Mouse (Mus musculus) frontal cortex, postnatal 25 days (tissue): ENCODE results near the gene Nudt3.

Source experiments
- DNase-seq, 2 experiments: peaks; one replicate each; pipeline ENCODE4 v3.0.0; 2022; ENCODE audit warnings: low spot score in 2 of 2

Nudt3 gene

GRCm38 (mm10) chr17:27603036-27603435 is 20.3 kb downstream of the Nudt3 start:
- no peak for DNase-seq

- DNase-seq: no peak
Observed at GRCm38 (mm10) chr17:27600869-27601268, 22.4 kb downstream of the Nudt3 start.

- no peak for DNase-seq
Observed at GRCm38 (mm10) chr17:27600286-27600685, 23.0 kb downstream of the Nudt3 start.

- DNase-seq: no peak
Observed at GRCm38 (mm10) chr17:27596376-27597190, 26.7 kb downstream of the Nudt3 start.

- no peak for DNase-seq
Observed at GRCm38 (mm10) chr17:27595659-27596375, 27.5 kb downstream of the Nudt3 start.

GRCm38 (mm10) chr17:27592565-27592910 is 30.8 kb downstream of the Nudt3 start:
- no peak for DNase-seq

- DNase-seq: no peak
Observed at GRCm38 (mm10) chr17:27591826-27592564, 31.3 kb downstream of the Nudt3 start.

GRCm38 (mm10) chr17:27588231-27588630 is 35.1 kb downstream of the Nudt3 start:
- DNase-seq: no peak

GRCm38 (mm10) chr17:27587252-27587651 is 36.0 kb downstream of the Nudt3 start:
- DNase-seq: no peak

- DNase-seq: no peak
Observed at GRCm38 (mm10) chr17:27586661-27587060, 36.6 kb downstream of the Nudt3 start.

- DNase-seq: no peak
Observed at GRCm38 (mm10) chr17:27583185-27583894, 40.0 kb downstream of the Nudt3 start.

GRCm38 (mm10) chr17:27580392-27581068 is 42.8 kb downstream of the Nudt3 start:
- DNase-seq: no peak

GRCm38 (mm10) chr17:27579816-27580215 is 43.5 kb downstream of the Nudt3 start:
- no peak for DNase-seq

GRCm38 (mm10) chr17:27578487-27578886 is 44.8 kb downstream of the Nudt3 start:
- DNase-seq: no peak

GRCm38 (mm10) chr17:27577468-27577867 is 45.8 kb downstream of the Nudt3 start:
- no peak for DNase-seq

- DNase-seq: no peak
Observed at GRCm38 (mm10) chr17:27576056-27576455, 47.2 kb downstream of the Nudt3 start.

GRCm38 (mm10) chr17:27575116-27575776 is 48.0 kb downstream of the Nudt3 start:
- no peak for DNase-seq

- DNase-seq: no peak
Observed at GRCm38 (mm10) chr17:27574470-27575115, 48.7 kb downstream of the Nudt3 start.

GRCm38 (mm10) chr17:27573772-27574320 is 49.4 kb downstream of the Nudt3 start:
- no peak for DNase-seq

- DNase-seq: no peak
Observed at GRCm38 (mm10) chr17:27571315-27571714, 52.0 kb downstream of the Nudt3 start.
